Mouse (Mus musculus) midbrain, postnatal 0 days (tissue): ENCODE measurements around the gene Tepsin. TPM values are rescaled to one million over a fixed set of nuclear protein-coding genes. Genes with fewer than 3 reads are reported as not detected.

Source experiments
- ATAC-seq: fragments of 200-750 bp; cut with Nextera tagmentation; 2 replicates; pipeline ENCODE4 v1.8.0; 2017; ENCODE audit warnings: moderate number of reproducible peaks, mild to moderate bottlenecking, moderate TSS enrichment, moderate library complexity; ENCODE audit not compliant: low FRiP score
- DNase-seq: peaks from one replicate; pipeline ENCODE4 v3.0.0-alpha.2; 2015; ENCODE audit warnings: low spot score
- H3K27ac ChIP-seq: fragments of 300-500 bp; sonication (generic); 2 replicates; pipeline ENCODE4 v1.5.1; 2014; ENCODE audit warnings: low read depth, mild to moderate bottlenecking, low read length, mixed read lengths
- H3K27me3 ChIP-seq: fragments of 300-500 bp; sonication (generic); 2 replicates; pipeline ENCODE4 v1.6.1; 2014; ENCODE audit warnings: low read length, control low read depth, mixed read lengths; ENCODE audit not compliant: insufficient read depth
- H3K36me3 ChIP-seq: fragments of 300-500 bp; sonication (generic); 2 replicates; pipeline ENCODE4 v1.6.1; 2014; ENCODE audit warnings: low read length, control low read depth, mixed read lengths; ENCODE audit not compliant: insufficient read depth
- H3K4me1 ChIP-seq: fragments of 300-500 bp; sonication (generic); 2 replicates; pipeline ENCODE4 v1.6.1; 2014; ENCODE audit warnings: mild to moderate bottlenecking, control low read depth, antibody characterized with exemption, low read length, mixed read lengths; ENCODE audit not compliant: insufficient read depth
- H3K4me2 ChIP-seq: fragments of 300-500 bp; sonication (generic); 2 replicates; pipeline ENCODE4 v1.6.1; 2014; ENCODE audit warnings: low read depth, mild to moderate bottlenecking, low read length, mixed read lengths; ENCODE audit not compliant: poor library complexity, severe bottlenecking
- H3K4me3 ChIP-seq: fragments of 300-500 bp; sonication (generic); 2 replicates; pipeline ENCODE4 v1.5.1; 2014; ENCODE audit warnings: low read depth, mild to moderate bottlenecking, low read length, moderate library complexity
- H3K9ac ChIP-seq: fragments of 300-500 bp; sonication (generic); replicated peaks from 2 replicates; pipeline ENCODE4 v1.6.1; 2014; ENCODE audit warnings: mild to moderate bottlenecking, low read length, moderate library complexity, mixed read lengths; ENCODE audit not compliant: poor library complexity, severe bottlenecking
- H3K9me3 ChIP-seq: fragments of 300-500 bp; sonication (generic); 2 replicates; pipeline ENCODE4 v1.6.1; 2016; ENCODE audit warnings: low read length, control low read depth
- CTCF ChIP-seq: IDR thresholded peaks from 2 replicates; pipeline ENCODE4 v1.5.1; 2016; ENCODE audit warnings: antibody characterized with exemption, mild to moderate bottlenecking
- WGBS: fragments of 180-500 bp; shearing (Covaris S2); extraction: QIAGEN DNeasy Blood & Tissue Kit; methylation state at CpG from one replicate; pipeline ENCODE4 v1.1.7; 2014; 5-methylcytosine and 5-hydroxymethylcytosine counted together
- polyA plus RNA-seq: library from polyadenylated mRNA; unstranded; fragments of >200 nt; fragmentation: Nextera tagmentation; extraction: Ambion mirVana; gene quantifications from 2 replicates; pipeline ENCODE4 v1.2.1, GENCODE M21; 2015
- total RNA-seq: library from RNA; depleted of rRNA; stranded (reverse); fragments of >200 nt; gene quantifications from 2 replicates; pipeline ENCODE4 v1.2.3, GENCODE M21; 2014

Gene Tepsin
- total and polyA plus RNA-seq, 2 experiments from 2014 or later: 14.9 to 32.1 TPM

DNA sequence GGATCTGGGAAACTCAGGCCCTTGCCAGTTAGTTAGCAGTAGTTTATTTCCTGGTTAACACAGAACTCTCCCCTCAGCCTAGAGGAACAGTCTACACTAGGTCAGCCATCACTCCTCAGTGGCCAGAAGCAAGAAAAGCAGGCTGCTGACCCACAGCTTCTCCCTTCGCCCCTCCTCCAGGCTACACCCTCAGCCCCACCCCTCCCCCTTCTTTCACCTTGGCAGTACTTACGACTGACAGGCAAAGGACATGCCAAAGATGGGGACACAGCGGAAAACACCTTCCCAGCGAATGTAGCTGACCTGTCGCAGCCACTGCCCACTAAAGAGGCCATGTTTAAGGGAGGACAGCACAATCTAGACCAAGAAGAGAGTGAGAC lies 39.1 kb upstream of the Tepsin start:
- Histone ChIP-seq H3K27ac (no peak overlapping the region), H3K9me3 (no peaks in the 10 kb centered on the region), H3K4me1 (no peaks in the 10 kb centered on the region), H3K4me2 (no peak overlapping the region), H3K9ac (no peak overlapping the region), H3K36me3 (peaks cover 15% of the 10 kb centered on the region), H3K27me3 (no peaks in the 10 kb centered on the region), H3K4me3 (no peak overlapping the region)
- no peak for ATAC-seq
- DNase-seq: no peak
- WGBS: 69% methylated on average over 5 of the region's 5 CpGs
- TF ChIP-seq CTCF: no peak

GRCm38 (mm10) chr11:120136796-120137624 lies 38.5 kb upstream of the Tepsin start:
- no peak overlapping the region for H3K27ac ChIP-seq
- WGBS: 60% methylated on average over 23 of the region's 23 CpGs
- TF ChIP-seq CTCF: no peak
- H3K36me3 ChIP-seq: peaks cover 15% of the 10 kb centered on the region
- H3K9me3 ChIP-seq: no peaks in the 10 kb centered on the region
- no peaks in the 10 kb centered on the region for H3K27me3 ChIP-seq
- H3K4me1 ChIP-seq: no peaks in the 10 kb centered on the region
- H3K4me2 ChIP-seq: no peak overlapping the region
- DNase-seq (no peak), ATAC-seq (no peak)
- H3K9ac ChIP-seq: no peak overlapping the region
- no peak overlapping the region for H3K4me3 ChIP-seq

- DNase-seq (no peak), ATAC-seq (no peak)
- no peak overlapping the region for H3K9ac ChIP-seq
- no peaks in the 10 kb centered on the region for H3K4me1 ChIP-seq
- H3K27me3 ChIP-seq: no peaks in the 10 kb centered on the region
- no peak overlapping the region for H3K4me3 ChIP-seq
- peaks cover 17% of the 10 kb centered on the region for H3K36me3 ChIP-seq
- TF ChIP-seq CTCF: no peak
- no peak overlapping the region for H3K27ac ChIP-seq
- no peak overlapping the region for H3K4me2 ChIP-seq
- H3K9me3 ChIP-seq: no peaks in the 10 kb centered on the region
- 88% methylated on average over 8 of the region's 8 CpGs for WGBS
Observed at GRCm38 (mm10) chr11:120136195-120136594, 37.7 kb upstream of the Tepsin start.

DNA sequence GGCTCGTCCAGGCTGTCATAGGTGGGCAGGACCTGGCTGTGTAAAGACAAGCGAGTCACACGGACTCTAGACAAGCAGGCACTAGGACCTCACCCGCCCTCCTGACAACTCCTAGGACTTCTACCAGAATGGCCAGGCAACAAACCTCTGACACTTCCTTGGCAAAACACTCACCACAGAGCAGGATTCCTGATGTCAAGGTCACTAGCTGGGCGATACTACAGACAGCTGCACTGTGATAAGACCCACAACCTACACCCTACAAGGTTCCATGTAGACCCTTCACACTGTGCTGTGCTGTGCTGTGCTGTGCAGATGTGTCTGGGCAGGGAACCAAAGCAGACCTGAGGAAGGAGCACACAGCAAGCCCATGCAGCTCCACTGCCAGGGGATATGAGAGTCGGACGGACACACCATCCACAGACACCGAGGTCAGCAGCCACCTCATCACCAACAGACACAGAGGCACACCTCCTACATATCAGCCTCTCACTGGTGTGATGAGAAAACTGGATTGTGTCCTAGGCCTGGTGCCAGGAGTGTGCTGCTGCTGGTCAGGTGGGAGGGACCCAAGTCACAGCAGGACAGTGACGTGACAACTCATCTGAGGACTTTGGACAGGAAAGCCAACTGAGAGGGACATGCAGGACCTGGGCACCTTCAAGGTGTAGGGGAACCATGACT lies 36.5 kb upstream of the Tepsin start:
- no peak overlapping the region for H3K4me2 ChIP-seq
- WGBS: 92% methylated on average over 9 of the region's 9 CpGs
- H3K9ac ChIP-seq: no peak overlapping the region
- H3K4me3 ChIP-seq: no peak overlapping the region
- no peak for ATAC-seq
- H3K36me3 ChIP-seq: peaks cover 23% of the 10 kb centered on the region
- no peak for DNase-seq
- no peak overlapping the region for H3K27ac ChIP-seq
- H3K27me3 ChIP-seq: no peaks in the 10 kb centered on the region
- TF ChIP-seq CTCF: no peak
- no peaks in the 10 kb centered on the region for H3K4me1 ChIP-seq
- no peaks in the 10 kb centered on the region for H3K9me3 ChIP-seq

DNA sequence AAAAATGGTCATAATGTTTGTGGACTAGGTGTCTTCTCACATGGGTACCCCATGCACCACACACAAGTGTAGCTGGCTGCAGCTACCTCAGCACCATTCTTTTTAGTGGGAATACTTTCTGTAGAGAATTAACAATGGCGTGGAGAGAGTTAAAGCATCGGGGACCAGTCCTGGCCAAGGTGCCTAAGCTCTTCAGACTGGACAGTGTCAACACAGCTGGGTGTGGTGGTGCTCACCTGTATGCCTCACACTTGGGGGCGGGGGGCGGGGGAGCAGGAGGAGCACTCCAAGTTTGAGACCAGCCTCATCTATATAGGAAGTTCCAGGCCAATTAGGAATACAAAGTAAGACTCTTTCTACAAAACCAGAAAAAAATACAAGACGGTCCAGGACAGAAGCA lies 35.6 kb upstream of the Tepsin start:
- H3K9ac ChIP-seq: no peak overlapping the region
- no peaks in the 10 kb centered on the region for H3K9me3 ChIP-seq
- H3K4me2 ChIP-seq: no peak overlapping the region
- WGBS: 94% methylated on average over 5 of the region's 5 CpGs
- no peak for ATAC-seq
- H3K27me3 ChIP-seq: no peaks in the 10 kb centered on the region
- peaks cover 24% of the 10 kb centered on the region for H3K36me3 ChIP-seq
- no peak for TF ChIP-seq CTCF
- no peak overlapping the region for H3K4me3 ChIP-seq
- no peak for DNase-seq
- no peaks in the 10 kb centered on the region for H3K4me1 ChIP-seq
- no peak overlapping the region for H3K27ac ChIP-seq

GRCm38 (mm10) chr11:120129281-120129680 lies 30.8 kb upstream of the Tepsin start:
- no peaks in the 10 kb centered on the region for H3K9me3 ChIP-seq
- no peaks in the 10 kb centered on the region for H3K27me3 ChIP-seq
- H3K4me1 ChIP-seq: no peaks in the 10 kb centered on the region
- H3K27ac ChIP-seq: no peak overlapping the region
- H3K4me3 ChIP-seq: no peak overlapping the region
- no peak overlapping the region for H3K4me2 ChIP-seq
- no peak overlapping the region for H3K9ac ChIP-seq
- TF ChIP-seq CTCF: no peak
- ATAC-seq (no peak), DNase-seq (no peak)
- 61% methylated on average over 7 of the region's 7 CpGs for WGBS
- H3K36me3 ChIP-seq: peaks cover 26% of the 10 kb centered on the region
